Mouse (Mus musculus): ENCODE data around the gene Fat1.

GRCm38 (mm10) chr8:44924995-44925394, 10.3 kb upstream of the Fat1 start:
- no peak for TF ChIP-seq POLR2A (IDR thresholded peaks at IDR 0.05; ENCODE audit: low read depth, low read length)
- no peak for TF ChIP-seq CTCF (IDR thresholded peaks at IDR 0.05; ENCODE audit: extremely low read depth, insufficient read length, insufficient replicate concordance, low read depth, low read length)

All from small intestine, adult 2 months (tissue).